8 mouse cellular contexts compared by ENCODE assay signal in the genomic region with DNA sequence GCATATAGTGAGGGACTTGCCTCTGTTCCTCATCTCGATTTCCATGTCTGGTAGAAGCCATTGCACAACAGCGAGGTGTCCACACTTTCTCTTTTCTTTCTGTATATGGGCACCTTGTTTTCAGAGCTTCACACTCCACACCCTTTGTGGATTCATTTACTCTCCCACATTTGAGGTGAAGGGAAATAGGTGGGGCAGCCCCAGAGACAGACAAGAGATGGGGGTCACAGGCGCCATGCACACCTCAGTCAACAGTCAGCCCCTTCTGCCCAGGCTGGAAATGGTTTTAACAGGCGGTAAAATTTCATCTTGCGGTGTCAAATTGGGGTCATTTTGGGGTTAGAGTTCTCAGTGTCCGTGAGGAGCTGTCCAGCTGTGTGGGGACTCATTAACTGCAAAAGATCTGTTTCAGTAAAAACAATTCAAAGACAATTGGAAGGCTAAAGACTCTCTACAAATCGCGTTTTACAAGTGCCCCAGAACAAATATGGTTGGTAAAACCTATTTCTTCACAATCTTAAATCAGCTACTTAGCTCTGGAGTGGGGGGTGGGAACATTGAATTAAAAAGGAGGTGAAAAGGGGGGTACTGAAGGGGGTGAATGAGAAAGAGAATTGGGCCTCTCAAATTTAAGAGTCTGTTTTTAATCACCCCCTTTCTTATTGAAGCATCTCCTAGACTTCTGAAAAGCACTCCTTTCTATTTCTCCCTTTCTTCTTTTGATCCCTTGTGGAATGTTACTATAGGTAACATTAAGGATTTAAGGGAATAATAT. TPM values are rescaled to one million over a fixed set of nuclear protein-coding genes. Genes with fewer than 3 reads are reported as not detected.
DNase-seq lines count a peak whose midpoint lies in the region; ATAC-seq lines count a peak whose summit lies in the region.

No protein-coding gene starts in this region.

- H3K9me3 ChIP-seq in hindbrain, embryonic 14.5 days (ENCODE audit: control insufficient read depth, low read length), result no peaks in the 10 kb centered on the region
- no peaks in the 10 kb centered on the region for H3K9me3 ChIP-seq in midbrain, embryonic 14.5 days (ENCODE audit: control insufficient read depth, low read length)

- ATAC-seq in hindbrain, embryonic 14.5 days (ENCODE audit: low FRiP score), result no peak
- no peak for ATAC-seq in midbrain, embryonic 14.5 days (ENCODE audit: low FRiP score, low TSS enrichment)

- intact Hi-C loops in heart, postnatal 25 days (cut with DNase I), result loop anchor here (10.0 kb wide), 2 partner anchors 485 to 555 kb away; a partner anchor contains a TSS

- peak; percentile 88 for DNase-seq in heart, adult 11 months
- DNase-seq in heart, postnatal 25 days (ENCODE audit: low spot score), result no peak
- DNase-seq in embryo, embryonic 10.5 days (ENCODE audit: low spot score), result peak; percentile 82
- DNase-seq in hindbrain, embryonic 14.5 days (ENCODE audit: low spot score), result peak; percentile 32
- DNase-seq in midbrain, embryonic 14.5 days, result peak; percentile 35
- no peak for DNase-seq in right cerebral cortex, postnatal 36 days (ENCODE audit: low spot score in 2 of 2)
- no peak for DNase-seq in Muller cell, postnatal 12 days (ENCODE audit: inconsistent ontology term)
- DNase-seq in gastrocnemius, adult 8-10 months (ENCODE audit: low spot score in 2 of 2), result no peak

- H3K9ac ChIP-seq in hindbrain, embryonic 14.5 days, result peak overlapping the region; percentile 99
- H3K9ac ChIP-seq in midbrain, embryonic 14.5 days (replicated peaks; ENCODE audit: low read length), result peak overlapping the region; percentile 74

- WGBS in hindbrain, embryonic 14.5 days, result 11% methylated on average over 8 of the region's 8 CpGs
- 7% methylated on average over 8 of the region's 8 CpGs for WGBS in midbrain, embryonic 14.5 days

- H3K36me3 ChIP-seq in hindbrain, embryonic 14.5 days (replicated peaks; ENCODE audit: control insufficient read depth, insufficient read depth), result no peaks in the 10 kb centered on the region
- no peaks in the 10 kb centered on the region for H3K36me3 ChIP-seq in midbrain, embryonic 14.5 days (ENCODE audit: control insufficient read depth, insufficient read depth, low read length)

- peak overlapping the region; percentile 71 for H3K4me3 ChIP-seq in hindbrain, embryonic 14.5 days (replicated peaks; ENCODE audit: low read length)
- peak overlapping the region; percentile 66 for H3K4me3 ChIP-seq in midbrain, embryonic 14.5 days (replicated peaks; ENCODE audit: low read depth, low read length)

- peak overlapping the region; percentile 65 for H3K4me2 ChIP-seq in hindbrain, embryonic 14.5 days (replicated peaks)
- H3K4me2 ChIP-seq in midbrain, embryonic 14.5 days (ENCODE audit: low read length), result peak overlapping the region; percentile 59

- peak overlapping the region; percentile 99 for H3K27ac ChIP-seq in hindbrain, embryonic 14.5 days
- peak overlapping the region; percentile 84 for H3K27ac ChIP-seq in midbrain, embryonic 14.5 days (replicated peaks; ENCODE audit: low read depth, low read length)

- H3K27me3 ChIP-seq in hindbrain, embryonic 14.5 days (ENCODE audit: control insufficient read depth, insufficient read depth, low read length), result 0 out of 2 replicates have a peak, but pooled peaks cover 1% of the 10 kb centered on the region
- peaks cover 11% of the 10 kb centered on the region for H3K27me3 ChIP-seq in midbrain, embryonic 14.5 days (ENCODE audit: control insufficient read depth, insufficient read depth, low read length)

- H3K4me1 ChIP-seq in hindbrain, embryonic 14.5 days (replicated peaks; ENCODE audit: control insufficient read depth, insufficient read depth, low read length), result peaks cover 2% of the 10 kb centered on the region; the same call in 1 of the 2 replicates
- H3K4me1 ChIP-seq in midbrain, embryonic 14.5 days (ENCODE audit: control insufficient read depth, insufficient read depth, low read length), result no peaks in the 10 kb centered on the region

RNA-seq across cellular contexts. Expression of a gene that starts 4.0 kb away (rescaled TPM):
- total RNA-seq in heart, postnatal 25 days (2021), result 10 to 100 TPM; 22.3 to 23.0 TPM
- polyA plus RNA-seq in hindbrain, embryonic 14.5 days (2014; fragmentation: Nextera tagmentation; extraction: Ambion mirVana), result 136 and 159 TPM in 2 replicates
- polyA plus RNA-seq in midbrain, embryonic 14.5 days (2014; fragmentation: Nextera tagmentation; extraction: Ambion mirVana), result 83.1 and 84.9 TPM in 2 replicates
- 1 to 10 TPM in 2 of 4 experiments, under 1 TPM in 2; 0.56 to 1.9 (median 1.00) TPM for total RNA-seq in gastrocnemius, adult 8-10 months (2022)

Comparison
In these comparisons a context has a peak if more than half of its experiments do, and no peak if none do; other contexts are left out.
1. DNase-seq: peak in heart, adult 11 months (single experiment), embryo, embryonic 10.5 days (single experiment), hindbrain, embryonic 14.5 days (single experiment) and midbrain, embryonic 14.5 days (single experiment); none in heart, postnatal 25 days (single experiment), right cerebral cortex, postnatal 36 days (0 of 2), Muller cell, postnatal 12 days (single experiment) and gastrocnemius, adult 8-10 months (0 of 2).
2. RNA of a gene that starts 4.0 kb away (total RNA-seq): 22.3 to 23.0 TPM in heart, postnatal 25 days; 0.56 to 1.9 TPM in gastrocnemius, adult 8-10 months; every median in the first group is over 4 times any median in the second.